Mouse (Mus musculus) testis, adult 2 months (tissue): ENCODE results near the gene Slc25a48. TPM values are rescaled to one million over a fixed set of nuclear protein-coding genes. Genes with fewer than 3 reads are reported as not detected.
A peak's percentile ranks its signal among the peaks of the same experiment; 100 is the strongest.

Experiments
- H3K27ac ChIP-seq: fragments of 200-500 bp; 2 replicates; pipeline ENCODE4 v1.5.1; 2012; ENCODE audit warnings: low read depth, low read length; ENCODE audit not compliant: control insufficient read depth, insufficient read depth
- H3K27me3 ChIP-seq: fragments of 200-500 bp; 2 replicates; pipeline ENCODE4 v1.6.1; 2012; ENCODE audit warnings: mild to moderate bottlenecking, low read length, moderate library complexity; ENCODE audit not compliant: control insufficient read depth, insufficient read depth
- H3K36me3 ChIP-seq: fragments of 200-500 bp; 2 replicates; pipeline ENCODE4 v1.6.1; 2012; ENCODE audit warnings: mild to moderate bottlenecking, low read length; ENCODE audit not compliant: control insufficient read depth, insufficient read depth
- H3K4me1 ChIP-seq: fragments of 200-500 bp; 2 replicates; pipeline ENCODE4 v1.6.1; 2012; ENCODE audit warnings: low read length; ENCODE audit not compliant: control insufficient read depth, insufficient read depth
- H3K4me3 ChIP-seq: fragments of 200-500 bp; 2 replicates; pipeline ENCODE4 v1.5.1; 2012; ENCODE audit warnings: low read depth, mild to moderate bottlenecking, low read length, moderate library complexity, mixed read lengths; ENCODE audit not compliant: control insufficient read depth
- CTCF ChIP-seq: fragments of 200-500 bp; IDR thresholded peaks from 2 replicates; pipeline ENCODE4 v1.5.1; 2012; ENCODE audit warnings: low read depth, mild to moderate bottlenecking, inconsistent platforms, low read length, moderate library complexity; ENCODE audit not compliant: control insufficient read depth, insufficient read depth, insufficient replicate concordance
- POLR2A ChIP-seq: fragments of 200-500 bp; IDR thresholded peaks from 2 replicates; pipeline ENCODE4 v1.6.1; 2012; ENCODE audit warnings: low read depth, mild to moderate bottlenecking, inconsistent platforms, low read length, moderate library complexity; ENCODE audit not compliant: control insufficient read depth
- polyA plus RNA-seq: library from polyadenylated mRNA; depleted of rRNA; stranded (reverse); fragments of >200 nt; gene quantifications from 2 replicates; pipeline ENCODE4 v1.2.3, GENCODE M21; 2012; rRNA removed

Slc25a48 gene
- polyA plus RNA-seq, 1 experiment: 0.37 TPM

DNA sequence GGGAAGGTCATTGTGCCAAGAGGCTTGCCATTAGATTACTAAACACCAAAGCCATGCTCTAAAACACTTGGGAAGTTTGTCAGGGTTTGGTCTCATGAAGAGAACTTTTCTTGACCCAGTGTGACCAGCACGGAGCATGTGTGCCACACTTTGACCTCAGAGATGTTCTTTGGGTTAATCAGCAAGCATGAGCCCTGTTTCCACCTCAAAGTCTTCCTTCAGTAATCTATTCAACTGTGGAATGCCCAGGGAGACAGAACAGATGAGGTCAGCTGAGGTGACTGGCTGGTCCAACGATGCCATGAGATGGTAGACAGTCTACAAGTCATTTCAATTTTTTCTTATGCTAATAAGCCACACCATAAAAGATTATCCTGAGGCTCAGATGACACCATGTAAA is 71.6 kb downstream of the Slc25a48 start:
- TF ChIP-seq CTCF (no peak), POLR2A (no peak)
- no peaks in the 10 kb centered on the region for H3K4me1 ChIP-seq
- no peak overlapping the region for H3K27ac ChIP-seq

GRCm38 (mm10) chr13:56513595-56513994 is 75.4 kb downstream of the Slc25a48 start:
- TF ChIP-seq POLR2A (no peak), CTCF (no peak)
- H3K36me3 ChIP-seq: no peaks in the 10 kb centered on the region
- H3K27me3 ChIP-seq: no peaks in the 10 kb centered on the region
- no peaks in the 10 kb centered on the region for H3K4me1 ChIP-seq
- H3K4me3 ChIP-seq: no peak overlapping the region
- no peak overlapping the region for H3K27ac ChIP-seq

More for the DNA sequence above, 71.6 kb downstream of the Slc25a48 start:
- Histone ChIP-seq H3K4me3 (no peak overlapping the region), H3K36me3 (no peaks in the 10 kb centered on the region), H3K27me3 (no peaks in the 10 kb centered on the region)

- H3K4me1 ChIP-seq: no peaks in the 10 kb centered on the region
Measured at GRCm38 (mm10) chr13:56516311-56516710, 78.2 kb downstream of the Slc25a48 start.

GRCm38 (mm10) chr13:56516816-56517215 is 78.7 kb downstream of the Slc25a48 start:
- Histone ChIP-seq H3K4me3 (no peak overlapping the region), H3K36me3 (no peaks in the 10 kb centered on the region), H3K4me1 (no peaks in the 10 kb centered on the region), H3K27me3 (no peaks in the 10 kb centered on the region), H3K27ac (no peak overlapping the region)
- no peak for TF ChIP-seq POLR2A
- no peak for TF ChIP-seq CTCF

More at GRCm38 (mm10) chr13:56516311-56516710, 78.2 kb downstream of the Slc25a48 start:
- TF ChIP-seq CTCF (no peak), POLR2A (no peak)
- no peak overlapping the region for H3K4me3 ChIP-seq
- no peaks in the 10 kb centered on the region for H3K27me3 ChIP-seq
- no peaks in the 10 kb centered on the region for H3K36me3 ChIP-seq
- H3K27ac ChIP-seq: no peak overlapping the region

- TF ChIP-seq POLR2A (peak; percentile 56; the same call in 1 of the 2 replicates), CTCF (no peak)
- Histone ChIP-seq H3K4me1 (peaks cover 7% of the 10 kb centered on the region), H3K27me3 (no peaks in the 10 kb centered on the region; the same call in 1 of the 2 replicates), H3K27ac (peak within 1 kb of the TSS; percentile 33; the same call in 1 of the 2 replicates), H3K36me3 (no peaks in the 10 kb centered on the region), H3K4me3 (peak within 1 kb of the TSS; percentile 94)
Measured at GRCm38 (mm10) chr13:56522081-56522820, 84.1 kb downstream of the Slc25a48 start, which contains the start of gene Fbxl21. Gene Fbxl21, plus strand, starts transcription at chr13:56522472.

DNA sequence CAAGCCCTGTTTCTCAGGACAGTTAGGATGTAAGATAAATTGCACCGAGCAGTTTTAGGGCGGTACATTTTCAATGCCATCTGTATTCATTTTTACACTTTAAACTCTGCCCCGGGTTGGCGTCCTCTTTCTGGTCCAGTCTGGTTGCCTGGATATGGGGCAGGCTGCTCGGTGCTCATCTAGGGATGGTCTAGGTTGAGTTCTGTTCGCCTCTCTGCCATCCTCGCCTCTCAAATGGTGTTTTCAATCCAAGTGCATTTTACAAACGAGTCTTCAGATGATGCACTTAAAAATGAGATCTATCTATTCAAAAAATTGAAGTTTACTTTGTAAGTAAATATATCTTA is 84.6 kb downstream of the Slc25a48 start:
- TF ChIP-seq POLR2A (no peak), CTCF (no peak)
- H3K4me1 ChIP-seq: peaks cover 7% of the 10 kb centered on the region
- H3K27me3 ChIP-seq: no peaks in the 10 kb centered on the region; the same call in 1 of the 2 replicates
- H3K36me3 ChIP-seq: no peaks in the 10 kb centered on the region
- peak overlapping the region; percentile 94 for H3K4me3 ChIP-seq
- H3K27ac ChIP-seq: peak overlapping the region; percentile 33; the same call in 1 of the 2 replicates

Other genes starting within 250 kb of the Slc25a48 start
- gene Neurog1, start 186.2 kb upstream of the Slc25a48 start, polyA plus RNA-seq: 0.90 and 1.1 TPM in 2 replicates
- gene Cxcl14, start 141.8 kb upstream of the Slc25a48 start, polyA plus RNA-seq: 1.3 and 7.1 TPM in 2 replicates
- gene Gm3045, start 11.8 kb upstream of the Slc25a48 start, polyA plus RNA-seq: 27.1 and 27.9 TPM in 2 replicates
- 0.59 and 0.67 TPM in 2 replicates for gene Il9, start 43.9 kb downstream of the Slc25a48 start, polyA plus RNA-seq
- gene Fbxl21, start 84.1 kb downstream of the Slc25a48 start, polyA plus RNA-seq: 0.55 and 0.64 TPM in 2 replicates
- not detected in 2 replicates for gene Lect2, start 110.1 kb downstream of the Slc25a48 start, polyA plus RNA-seq
- 10.4 and 12.5 TPM in 2 replicates for gene Tgfbi, start 171.2 kb downstream of the Slc25a48 start, polyA plus RNA-seq